Comparison of ENCODE assay signal across 10 mouse cellular contexts in genomic region chr1:132881836-132882235, GRCm38 (mm10). TPM values are rescaled to one million over a fixed set of nuclear protein-coding genes. Genes with fewer than 3 reads are reported as not detected.
A peak's percentile ranks its signal among the peaks of the same experiment; 100 is the strongest.
DNase-seq lines count a peak whose midpoint lies in the region; ATAC-seq and TF ChIP-seq lines count a peak whose summit lies in the region.
"Had no signal": no experiment of that assay in that cellular context is flagged by ENCODE, and none has a peak within 500 bp of the region (broad histone marks: within the 10 kb centered on the region; RNA-seq: fewer than 3 reads in every experiment).

No protein-coding gene starts in this region.

- TF ChIP-seq EP300 in heart, adult 2 months (IDR thresholded peaks at IDR 0.05; ENCODE audit: insufficient read depth, low read depth, low read length): no peak

- H3K4me2 ChIP-seq in heart, embryonic 16.5 days (ENCODE audit: low read depth, low read length): peak overlapping the region; percentile 90
- H3K4me2 ChIP-seq in forebrain, embryonic 15.5 days (replicated peaks): peak overlapping the region; percentile 80
- peak overlapping the region; percentile 87 for H3K4me2 ChIP-seq in midbrain, embryonic 12.5 days (replicated peaks)

- intact Hi-C loops in heart, adult 2 months (cut with DNase I): no loop called here
- intact Hi-C loops in gastrocnemius, postnatal 14 days (cut with DNase I; ENCODE audit: low total_unique reads): no loop called here

- ATAC-seq in heart, embryonic 16.5 days (replicated peaks; ENCODE audit: extremely low read depth, insufficient read depth, low FRiP score): no peak
- ATAC-seq in forebrain, embryonic 15.5 days (replicated peaks): peak; percentile 12
- ATAC-seq in midbrain, embryonic 12.5 days (ENCODE audit: low FRiP score, low read depth): no peak

- peak overlapping the region; percentile 73; the same call in 1 of the 2 replicates for H3K4me3 ChIP-seq in heart, embryonic 16.5 days (ENCODE audit: low read length)
- H3K4me3 ChIP-seq in heart, adult 2 months: no peak overlapping the region
- H3K4me3 ChIP-seq in forebrain, embryonic 15.5 days: peak overlapping the region; percentile 70
- H3K4me3 ChIP-seq in midbrain, embryonic 12.5 days: peak overlapping the region; percentile 79
- H3K4me3 ChIP-seq: erythroblast, embryonic 14.5 days had no signal

- no peaks in the 10 kb centered on the region for H3K9me3 ChIP-seq in heart, embryonic 16.5 days (replicated peaks; ENCODE audit: control insufficient read depth, low read length)
- no peaks in the 10 kb centered on the region for H3K9me3 ChIP-seq in forebrain, embryonic 15.5 days
- H3K9me3 ChIP-seq in midbrain, embryonic 12.5 days: no peaks in the 10 kb centered on the region

- WGBS in heart, embryonic 16.5 days: 54% methylated on average over 9 of the region's 9 CpGs
- 65% methylated on average over 9 of the region's 9 CpGs for WGBS in heart, adult 2 months
- 34% methylated on average over 9 of the region's 9 CpGs for WGBS in forebrain, embryonic 15.5 days
- WGBS in midbrain, embryonic 12.5 days: 35% methylated on average over 9 of the region's 9 CpGs

- TF ChIP-seq CTCF in heart, adult 2 months (IDR thresholded peaks at IDR 0.05): no peak

- peaks cover 30% of the 10 kb centered on the region for H3K27me3 ChIP-seq in heart, embryonic 16.5 days (ENCODE audit: control insufficient read depth, insufficient read depth, low read length)
- peaks cover 1% of the 10 kb centered on the region; the same call in 1 of the 2 replicates for H3K27me3 ChIP-seq in heart, adult 2 months (ENCODE audit: control insufficient read depth, insufficient read depth, low read length)
- no peaks in the 10 kb centered on the region for H3K27me3 ChIP-seq in forebrain, embryonic 15.5 days
- H3K27me3 ChIP-seq in midbrain, embryonic 12.5 days: peaks cover 37% of the 10 kb centered on the region

- H3K9ac ChIP-seq in heart, embryonic 16.5 days (ENCODE audit: low read length): no peak overlapping the region
- H3K9ac ChIP-seq in heart, adult 2 months (ENCODE audit: low read depth, low read length): no peak overlapping the region
- peak overlapping the region; percentile 87 for H3K9ac ChIP-seq in forebrain, embryonic 15.5 days (replicated peaks)
- H3K9ac ChIP-seq in midbrain, embryonic 12.5 days (replicated peaks): peak overlapping the region; percentile 82; the same call in 1 of the 2 replicates

- no peaks in the 10 kb centered on the region for H3K79me2 ChIP-seq in heart, adult 2 months (replicated peaks; ENCODE audit: control insufficient read depth, insufficient read depth, low read length)

- peaks cover 22% of the 10 kb centered on the region for H3K4me1 ChIP-seq in heart, embryonic 16.5 days (ENCODE audit: control insufficient read depth, insufficient read depth, low read length)
- H3K4me1 ChIP-seq in heart, adult 2 months (ENCODE audit: control insufficient read depth, insufficient read depth, low read length): no peaks in the 10 kb centered on the region
- peaks cover 33% of the 10 kb centered on the region for H3K4me1 ChIP-seq in forebrain, embryonic 15.5 days
- H3K4me1 ChIP-seq in midbrain, embryonic 12.5 days: peaks cover 41% of the 10 kb centered on the region

- no peak for DNase-seq in heart, adult 2 months
- DNase-seq in cerebellum, postnatal 10 days: peak; percentile 62 to 67
- DNase-seq in gastrocnemius, postnatal 14 days: no peak
- DNase-seq in urinary bladder, postnatal 4 days (ENCODE audit: low spot score in 2 of 2): no peak
- DNase-seq in adrenal gland, postnatal 14 days: no peak
- DNase-seq: adrenal gland, adult 2 months had no signal

- TF ChIP-seq POLR2A in heart, adult 2 months (IDR thresholded peaks at IDR 0.05; ENCODE audit: insufficient read depth, low read depth, low read length): no peak

- no peaks in the 10 kb centered on the region for H3K36me3 ChIP-seq in heart, embryonic 16.5 days (ENCODE audit: control insufficient read depth, insufficient read depth)
- no peaks in the 10 kb centered on the region for H3K36me3 ChIP-seq in heart, adult 2 months (ENCODE audit: control insufficient read depth, insufficient read depth, low read length)
- no peaks in the 10 kb centered on the region for H3K36me3 ChIP-seq in forebrain, embryonic 15.5 days
- H3K36me3 ChIP-seq in midbrain, embryonic 12.5 days: no peaks in the 10 kb centered on the region

- no peak overlapping the region for H3K27ac ChIP-seq in heart, embryonic 16.5 days (ENCODE audit: low read length)
- H3K27ac ChIP-seq in heart, adult 2 months: no peak overlapping the region
- peak overlapping the region; percentile 86 for H3K27ac ChIP-seq in forebrain, embryonic 15.5 days (replicated peaks)
- peak overlapping the region; percentile 85 for H3K27ac ChIP-seq in midbrain, embryonic 12.5 days (replicated peaks)

RNA-seq across cellular contexts. Expression of gene Lrrn2, which starts 1.8 kb away (rescaled TPM):
- polyA plus RNA-seq in heart, embryonic 16.5 days (2015; fragmentation: Nextera tagmentation; extraction: Ambion mirVana): 8.4 and 9.3 TPM in 2 replicates
- 1 to 10 TPM; 3.2 to 4.2 TPM for total RNA-seq in heart, adult 2 months (2021)
- 6.1 and 7.3 TPM in 2 replicates for polyA plus RNA-seq in heart, adult 2 months (2012; rRNA removed)
- 47.8 and 50.3 TPM in 2 replicates for polyA plus RNA-seq in forebrain, embryonic 15.5 days (2015; fragmentation: Nextera tagmentation; extraction: Ambion mirVana)
- 19.6 and 24.4 TPM in 2 replicates for polyA plus RNA-seq in midbrain, embryonic 12.5 days (2016; fragmentation: Nextera tagmentation; extraction: Ambion mirVana)
- total RNA-seq in gastrocnemius, postnatal 14 days (2021): 1 to 10 TPM; 1.6 to 3.1 TPM
- 7.7 and 9.2 TPM in 2 replicates for total RNA-seq in adrenal gland, postnatal 14 days (2021)
- polyA plus RNA-seq: erythroblast, embryonic 14.5 days had no signal

Comparison
In these comparisons a context has a peak if more than half of its experiments do, and no peak if none do; other contexts are left out.
1. H3K27ac ChIP-seq: peak in forebrain, embryonic 15.5 days (single experiment) and midbrain, embryonic 12.5 days (single experiment); none in heart, embryonic 16.5 days (single experiment) and heart, adult 2 months (single experiment).
2. H3K9ac ChIP-seq: peak in forebrain, embryonic 15.5 days (single experiment) and midbrain, embryonic 12.5 days (single experiment); none in heart, embryonic 16.5 days (single experiment) and heart, adult 2 months (single experiment).
3. DNase-seq: peak in cerebellum, postnatal 10 days (2 of 2); none in heart, adult 2 months (0 of 2), gastrocnemius, postnatal 14 days (single experiment), urinary bladder, postnatal 4 days (0 of 2) and adrenal gland, postnatal 14 days (single experiment).
4. Peak in every context shown above with its lines, with median percentiles within 50 percentile points of each other: H3K4me2 ChIP-seq.